Mouse (Mus musculus) heart, adult 2 months (tissue): ENCODE data around the gene Slc1a4.

Experiments used
- CTCF ChIP-seq: fragments of 200-600 bp; IDR thresholded peaks from 2 replicates; pipeline ENCODE4 v1.8.1; 2022; ENCODE audit warnings: antibody characterized with exemption, mild to moderate bottlenecking, moderate library complexity
- EP300 ChIP-seq: fragments of 200-500 bp; IDR thresholded peaks from 2 replicates; pipeline ENCODE4 v1.6.1; 2011; ENCODE audit warnings: low read depth, low read length, control low read depth; ENCODE audit not compliant: insufficient read depth
- POLR2A ChIP-seq: fragments of 200-500 bp; IDR thresholded peaks from 2 replicates; pipeline ENCODE4 v1.6.1; 2011; ENCODE audit warnings: mild to moderate bottlenecking, low read depth, low read length, control low read depth; ENCODE audit not compliant: insufficient read depth

DNA sequence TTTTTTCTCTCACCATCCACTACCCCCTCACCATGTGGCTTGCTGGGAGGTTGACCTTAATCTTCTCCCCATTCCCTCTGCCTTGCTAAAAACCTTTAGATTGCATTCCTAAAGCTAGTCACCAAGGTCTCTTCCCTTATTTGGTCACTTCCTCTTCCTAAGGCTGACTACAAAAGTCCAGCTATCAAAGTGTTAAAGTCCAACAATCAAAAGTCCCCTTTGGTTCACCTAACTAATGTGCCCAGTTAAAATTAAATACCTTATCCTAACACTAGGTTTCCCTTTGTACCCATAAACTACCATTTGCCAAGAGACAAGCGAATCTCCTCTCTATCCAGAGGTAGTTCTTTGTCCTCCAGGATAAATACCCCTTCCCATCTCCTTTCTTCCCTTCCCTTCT, 33.9 kb upstream of the Slc1a4 start:
- TF ChIP-seq POLR2A (no peak), EP300 (no peak), CTCF (no peak)
